In the genomic region with DNA sequence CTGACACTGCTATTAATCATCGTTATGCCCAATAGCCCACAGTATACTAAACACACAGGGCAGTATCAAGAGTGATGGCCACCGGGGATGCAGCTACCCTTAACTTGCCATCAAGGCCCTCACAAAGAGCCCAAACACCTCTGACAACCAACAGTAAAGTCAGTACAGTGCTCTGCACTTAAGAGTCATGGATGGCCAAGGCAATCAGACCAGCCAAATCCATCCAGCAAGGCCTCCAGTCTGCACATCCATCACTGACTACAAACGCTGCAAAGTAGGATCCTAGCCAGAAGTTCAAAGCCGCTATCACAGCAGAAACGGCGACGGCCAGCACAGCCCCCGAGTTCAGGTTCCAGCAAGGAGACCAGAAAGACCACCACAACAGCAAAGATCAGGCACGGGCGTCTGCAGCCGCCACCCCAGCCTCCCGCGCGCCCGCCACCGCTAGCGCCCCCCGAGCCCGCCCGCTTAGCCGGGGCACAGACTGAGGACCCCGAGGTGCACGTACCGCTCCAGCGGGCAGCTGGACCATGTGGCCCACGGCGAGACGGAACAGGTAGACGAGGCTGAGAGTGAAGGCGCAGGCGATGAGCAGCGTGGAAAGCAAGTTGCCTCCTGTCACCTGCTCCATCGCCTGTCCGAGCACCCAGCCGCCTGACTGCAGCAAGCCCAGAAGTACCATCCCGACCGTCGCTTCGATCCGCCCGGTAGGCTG, we compare ENCODE assay signal across 7 mouse cellular contexts. TPM values are rescaled to one million over a fixed set of nuclear protein-coding genes. Genes with fewer than 3 reads are reported as not detected.
A peak's percentile ranks its signal among the peaks of the same experiment; 100 is the strongest.
DNase-seq lines count a peak whose midpoint lies in the region; ATAC-seq lines count a peak whose summit lies in the region.

No protein-coding gene starts in this region.

- H3K4me1 ChIP-seq in embryonic facial prominence, embryonic 10.5 days, result peaks cover 19% of the 10 kb centered on the region
- H3K4me1 ChIP-seq in intestine, embryonic 15.5 days (replicated peaks), result no peaks in the 10 kb centered on the region
- H3K4me1 ChIP-seq in midbrain, embryonic 13.5 days (replicated peaks), result peaks cover 40% of the 10 kb centered on the region

- H3K9me3 ChIP-seq in embryonic facial prominence, embryonic 10.5 days, result peaks cover 2% of the 10 kb centered on the region; the same call in 1 of the 2 replicates
- H3K9me3 ChIP-seq in intestine, embryonic 15.5 days, result no peaks in the 10 kb centered on the region
- H3K9me3 ChIP-seq in midbrain, embryonic 13.5 days, result no peaks in the 10 kb centered on the region

- peak overlapping the region; percentile 87 for H3K4me3 ChIP-seq in embryonic facial prominence, embryonic 10.5 days
- H3K4me3 ChIP-seq in intestine, embryonic 15.5 days (replicated peaks), result peak overlapping the region; percentile 82
- peak overlapping the region; percentile 98 for H3K4me3 ChIP-seq in midbrain, embryonic 13.5 days (replicated peaks)

- WGBS in embryonic facial prominence, embryonic 10.5 days, result 2% methylated on average over 41 of the region's 41 CpGs
- under 1% methylated on average over 41 of the region's 41 CpGs for WGBS in intestine, embryonic 15.5 days
- WGBS in midbrain, embryonic 13.5 days, result under 1% methylated on average over 35 of the region's 41 CpGs

- peak; percentile 19 to 23 for DNase-seq in left cerebral cortex, adult 8-10 months (ENCODE audit: low spot score in 2 of 2)
- DNase-seq in left cerebral cortex, postnatal 36 days (ENCODE audit: low spot score in 2 of 2), result no peak
- DNase-seq in NIH3T3 (ENCODE audit: low read depth) (peak; percentile 42), adipocyte (ENCODE audit: low spot score) (no peak)
- no peak for DNase-seq in embryonic facial prominence, embryonic 10.5 days (ENCODE audit: low spot score)

- ATAC-seq in intestine, embryonic 15.5 days, result peak; percentile 54
- ATAC-seq in midbrain, embryonic 13.5 days, result peak; percentile 75

- peak overlapping the region; percentile 60 for H3K4me2 ChIP-seq in intestine, embryonic 15.5 days (replicated peaks)
- H3K4me2 ChIP-seq in midbrain, embryonic 13.5 days (replicated peaks), result peak overlapping the region; percentile 79

- H3K27ac ChIP-seq in embryonic facial prominence, embryonic 10.5 days (replicated peaks), result peak overlapping the region; percentile 97
- peak overlapping the region; percentile 97 for H3K27ac ChIP-seq in intestine, embryonic 15.5 days
- H3K27ac ChIP-seq in midbrain, embryonic 13.5 days, result peak overlapping the region; percentile 99

- peak overlapping the region; percentile 67 for H3K9ac ChIP-seq in intestine, embryonic 15.5 days
- peak overlapping the region; percentile 97 for H3K9ac ChIP-seq in midbrain, embryonic 13.5 days (replicated peaks)

- H3K36me3 ChIP-seq in embryonic facial prominence, embryonic 10.5 days (replicated peaks), result peaks cover 41% of the 10 kb centered on the region
- peaks cover 20% of the 10 kb centered on the region for H3K36me3 ChIP-seq in intestine, embryonic 15.5 days
- H3K36me3 ChIP-seq in midbrain, embryonic 13.5 days, result peaks cover 35% of the 10 kb centered on the region

- H3K27me3 ChIP-seq in embryonic facial prominence, embryonic 10.5 days (replicated peaks; ENCODE audit: low read depth, poor library complexity, severe bottlenecking), result no peaks in the 10 kb centered on the region
- no peaks in the 10 kb centered on the region for H3K27me3 ChIP-seq in intestine, embryonic 15.5 days (replicated peaks)
- H3K27me3 ChIP-seq in midbrain, embryonic 13.5 days, result no peaks in the 10 kb centered on the region

- intact Hi-C loops in left cerebral cortex, postnatal 36 days (cut with DNase I), result loop anchor here (5.0 kb wide), 1 partner anchor 89 kb away; a partner anchor contains a TSS

RNA-seq across cellular contexts. Expression of a gene that starts 0.8 kb away (rescaled TPM):
- 10 to 100 TPM; 38.6 to 53.1 (median 46.4) TPM for total RNA-seq in left cerebral cortex, adult 8-10 months (2022)
- total RNA-seq in left cerebral cortex, postnatal 36 days (2021), result 10 to 100 TPM; 49.6 to 55.1 TPM
- 105 and 113 TPM in 2 replicates for polyA plus RNA-seq in embryonic facial prominence, embryonic 10.5 days (2016; fragmentation: Nextera tagmentation; extraction: Ambion mirVana)
- 100 and 113 TPM in 2 replicates for polyA plus RNA-seq in intestine, embryonic 15.5 days (2015; fragmentation: Nextera tagmentation; extraction: Ambion mirVana)
- polyA plus RNA-seq in midbrain, embryonic 13.5 days (2015; fragmentation: Nextera tagmentation; extraction: Ambion mirVana), result 147 and 158 TPM in 2 replicates

Comparison
In these comparisons a context has a peak if more than half of its experiments do, and no peak if none do; other contexts are left out.
1. DNase-seq: peak in left cerebral cortex, adult 8-10 months (2 of 2) and NIH3T3 (single experiment); none in left cerebral cortex, postnatal 36 days (0 of 2), embryonic facial prominence, embryonic 10.5 days (single experiment) and adipocyte (single experiment).
2. Peak in every context shown above with its lines, with median percentiles within 50 percentile points of each other: H3K27ac ChIP-seq and H3K4me3 ChIP-seq.